Mouse (Mus musculus) small intestine, adult 2 months (tissue): Measurements from ENCODE around the gene Supt20.

Source experiments
- CTCF ChIP-seq: fragments of 200-500 bp; IDR thresholded peaks from 2 replicates; pipeline ENCODE4 v1.5.1; 2012; ENCODE audit warnings: low read depth, mild to moderate bottlenecking, control low read depth, inconsistent platforms, low read length, moderate library complexity, mixed read lengths; ENCODE audit not compliant: insufficient replicate concordance, insufficient read length; ENCODE audit errors: extremely low read depth
- POLR2A ChIP-seq: fragments of 200-500 bp; IDR thresholded peaks from 2 replicates; pipeline ENCODE4 v1.6.1; 2012; ENCODE audit warnings: low read depth, mild to moderate bottlenecking, control low read depth, inconsistent platforms, low read length, moderate library complexity

DNA sequence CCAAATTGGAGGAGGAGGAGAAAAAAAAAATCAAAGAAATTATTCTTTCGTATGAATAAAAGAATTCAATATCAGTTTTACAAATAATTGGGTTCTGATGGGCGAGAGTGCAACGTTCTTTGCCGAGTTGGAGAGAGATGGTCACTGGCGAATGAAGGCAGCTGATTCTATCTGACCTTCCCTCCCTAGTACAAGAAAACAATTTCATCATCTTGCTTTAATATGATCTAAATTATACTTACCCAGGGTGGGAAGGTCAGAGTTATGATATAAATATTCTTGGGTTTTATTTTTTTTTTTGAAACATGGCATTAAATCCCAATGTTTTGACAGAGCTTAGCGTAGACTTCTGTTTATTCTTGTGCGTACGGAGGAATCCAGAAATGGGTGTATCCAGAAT, 64.8 kb downstream of the Supt20 start:
- TF ChIP-seq CTCF: no peak
- TF ChIP-seq POLR2A: no peak
